Mouse (Mus musculus): ENCODE results near the gene P2ry13.

DNA sequence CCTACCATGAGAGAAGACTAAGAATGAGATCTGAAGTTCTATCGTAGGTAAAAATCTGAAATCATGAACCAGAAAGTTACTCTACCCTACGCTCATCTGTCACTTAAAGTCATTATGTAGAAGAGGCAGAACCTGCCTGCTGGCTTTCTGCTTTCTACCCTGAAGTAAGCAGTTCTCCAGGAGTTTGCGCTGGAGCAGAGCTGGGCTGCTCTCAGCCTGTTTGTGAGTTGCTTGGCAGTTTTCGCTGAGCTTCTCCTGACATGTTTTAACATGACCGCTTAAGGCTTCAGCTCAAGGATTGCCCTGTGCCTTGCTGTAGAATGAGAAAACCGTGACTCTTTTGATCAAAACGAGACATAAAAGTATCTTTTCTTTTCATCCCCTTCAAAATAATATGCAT, 16.6 kb downstream of the P2ry13 start:
- TF ChIP-seq EP300 (IDR thresholded peaks at IDR 0.05) (no peak), CTCF (IDR thresholded peaks at IDR 0.05) (no peak)
